Mouse (Mus musculus) gastrocnemius, postnatal 25 days (tissue): Measurements from ENCODE around the gene Ppp1ca. TPM values are rescaled to one million over a fixed set of nuclear protein-coding genes. Genes with fewer than 3 reads are reported as not detected.

ENCODE experiments used
- DNase-seq: peaks from one replicate; pipeline ENCODE4 v3.0.0; 2022
- microRNA-seq, 2 experiments: library from miRNA; unstranded; fragments of <30 nt; microRNA quantifications; one replicate each; pipeline ENCODE4 v1.2.0; 2021; ENCODE audit warnings: borderline replicate concordance in 2 of 2
- total RNA-seq, 2 experiments: library from RNA; stranded (reverse); gene quantifications; 1 replicate in 1 of 2; 2 replicates in 1 of 2; pipeline ENCODE4 v1.2.3; 2021

Ppp1ca gene
- total RNA-seq, 2 experiments from 2014 or later = 206 to 208 TPM

GRCm38 (mm10) chr19:4232186-4232572 lies 40.3 kb downstream of the Ppp1ca start:
- DNase-seq = no peak

GRCm38 (mm10) chr19:4232651-4233050 lies 40.8 kb downstream of the Ppp1ca start:
- no peak for DNase-seq

GRCm38 (mm10) chr19:4234548-4234947 lies 42.7 kb downstream of the Ppp1ca start:
- no peak for DNase-seq

GRCm38 (mm10) chr19:4240247-4240668 lies 48.4 kb downstream of the Ppp1ca start:
- no peak for DNase-seq

- DNase-seq = no peak
Measured at GRCm38 (mm10) chr19:4242416-4242815, 50.6 kb downstream of the Ppp1ca start.

- no peak for DNase-seq
Measured at GRCm38 (mm10) chr19:4244775-4245174, 52.9 kb downstream of the Ppp1ca start.

Small RNA genes within 50 kb of the gene (microRNA-seq; reads per million reads assigned to microRNA genes)
- 0 reads per million in 2 experiments for gene Gm26115

Other genes with a start within 250 kb of the Ppp1ca start
- gene Aldh3b3, start 233.4 kb upstream of the Ppp1ca start, total RNA-seq = not detected
- gene Aldh3b2, start 219.7 kb upstream of the Ppp1ca start, total RNA-seq = 1 to 10 TPM in 1 of 2 experiments, not detected in 1; 1.0 TPM
- 1 to 10 TPM; 1.7 to 2.7 TPM for gene Acy3, start 205.5 kb upstream of the Ppp1ca start, total RNA-seq
- not detected for gene Tbx10, start 199.3 kb upstream of the Ppp1ca start, total RNA-seq
- 10 to 100 TPM; 21.5 to 23.1 TPM for gene Nudt8, start 191.5 kb upstream of the Ppp1ca start, total RNA-seq
- gene Gm49405, start 191.4 kb upstream of the Ppp1ca start, total RNA-seq = under 1 TPM; 0.31 to 0.35 TPM
- under 1 TPM; 0.69 to 0.75 TPM for gene Doc2g, start 188.8 kb upstream of the Ppp1ca start, total RNA-seq
- 100 to 1,000 TPM; 412 to 474 TPM for gene Ndufv1, start 179.3 kb upstream of the Ppp1ca start, total RNA-seq
- 100 to 1,000 TPM; 344 to 356 TPM for gene Gstp1, start 154.1 kb upstream of the Ppp1ca start, total RNA-seq
- gene Gstp2, start 146.0 kb upstream of the Ppp1ca start, total RNA-seq = 100 to 1,000 TPM; 118 to 133 TPM
- gene Gstp3, start 132.5 kb upstream of the Ppp1ca start, total RNA-seq = not detected
- not detected for gene Cabp2, start 110.5 kb upstream of the Ppp1ca start, total RNA-seq
- 10 to 100 TPM; 17.8 to 23.4 TPM for gene Cdk2ap2, start 94.9 kb upstream of the Ppp1ca start, total RNA-seq
- 1 to 10 TPM; 2.8 to 5.7 TPM for gene Pitpnm1, start 92.1 kb upstream of the Ppp1ca start, total RNA-seq
- 10 to 100 TPM; 58.2 to 68.5 TPM for gene Aip, start 66.2 kb upstream of the Ppp1ca start, total RNA-seq
- not detected for gene Gpr152, start 52.3 kb upstream of the Ppp1ca start, total RNA-seq
- not detected for gene Cabp4, start 48.0 kb upstream of the Ppp1ca start, total RNA-seq
- 10 to 100 TPM; 15.9 to 24.1 TPM for gene Coro1b, start 43.4 kb upstream of the Ppp1ca start, total RNA-seq
- under 1 TPM in 1 of 2 experiments, not detected in 1; 0.35 TPM for gene Ptprcap, start 38.5 kb upstream of the Ppp1ca start, total RNA-seq
- 10 to 100 TPM; 19.9 to 24.4 TPM for gene Rps6kb2, start 28.7 kb upstream of the Ppp1ca start, total RNA-seq
- 10 to 100 TPM; 17.7 to 20.0 TPM for gene Carns1, start 16.6 kb upstream of the Ppp1ca start, total RNA-seq
- 1 to 10 TPM; 4.7 to 5.9 TPM for gene Tbc1d10c, start 781 bp upstream of the Ppp1ca start, total RNA-seq
- gene Rad9a, start 9.6 kb downstream of the Ppp1ca start, total RNA-seq = 1 to 10 TPM; 2.5 to 3.5 TPM
- under 1 TPM; 0.28 to 0.59 TPM for gene Clcf1, start 22.2 kb downstream of the Ppp1ca start, total RNA-seq
- not detected for gene AC109138.7, start 22.3 kb downstream of the Ppp1ca start, total RNA-seq
- gene Pold4, start 39.8 kb downstream of the Ppp1ca start, total RNA-seq = 10 to 100 TPM; 13.0 to 21.1 TPM
- 1 to 10 TPM; 3.4 to 3.9 TPM for gene Ssh3, start 77.1 kb downstream of the Ppp1ca start, total RNA-seq
- under 1 TPM; 0.33 to 0.64 TPM for gene Ankrd13d, start 91.1 kb downstream of the Ppp1ca start, total RNA-seq
- gene Grk2, start 114.2 kb downstream of the Ppp1ca start, total RNA-seq = 10 to 100 TPM; 39.2 to 47.9 TPM
- 10 to 100 TPM; 26.5 to 28.3 TPM for gene Kdm2a, start 206.2 kb downstream of the Ppp1ca start, total RNA-seq
- gene Rhod, start 247.4 kb downstream of the Ppp1ca start, total RNA-seq = under 1 TPM; 0.56 to 0.75 TPM